Mouse (Mus musculus) kidney, embryonic 15.5 days (tissue): ENCODE measurements around the gene Tbc1d4. TPM values are rescaled to one million over a fixed set of nuclear protein-coding genes. Genes with fewer than 3 reads are reported as not detected.
A peak's percentile ranks its signal among the peaks of the same experiment; 100 is the strongest.

ENCODE experiments used
- ATAC-seq: fragments of 200-750 bp; cut with Nextera tagmentation; replicated peaks from 2 replicates; pipeline ENCODE4 v1.8.0; 2017; ENCODE audit warnings: moderate TSS enrichment; ENCODE audit not compliant: low FRiP score
- H3K27ac ChIP-seq: fragments of 300-500 bp; sonication (generic); 2 replicates; pipeline ENCODE4 v1.5.1; 2015; ENCODE audit warnings: mild to moderate bottlenecking, inconsistent platforms
- H3K27me3 ChIP-seq: fragments of 300-500 bp; sonication (generic); 2 replicates; pipeline ENCODE4 v1.6.1; 2015; ENCODE audit warnings: inconsistent platforms
- H3K36me3 ChIP-seq: fragments of 300-500 bp; sonication (generic); 2 replicates; pipeline ENCODE4 v1.6.1; 2015; ENCODE audit warnings: inconsistent platforms
- H3K4me1 ChIP-seq: fragments of 300-500 bp; sonication (generic); 2 replicates; pipeline ENCODE4 v1.6.1; 2015; ENCODE audit warnings: inconsistent platforms
- H3K4me2 ChIP-seq: fragments of 300-500 bp; sonication (generic); 2 replicates; pipeline ENCODE4 v1.6.1; 2015; ENCODE audit warnings: moderate library complexity, mild to moderate bottlenecking, inconsistent platforms
- H3K4me3 ChIP-seq: fragments of 300-500 bp; sonication (generic); replicated peaks from 2 replicates; pipeline ENCODE4 v1.5.1; 2015; ENCODE audit warnings: mild to moderate bottlenecking, inconsistent platforms
- H3K9ac ChIP-seq: fragments of 300-500 bp; sonication (generic); 2 replicates; pipeline ENCODE4 v1.6.1; 2015; ENCODE audit warnings: mild to moderate bottlenecking, inconsistent platforms
- H3K9me3 ChIP-seq: fragments of 300-500 bp; sonication (generic); replicated peaks from 2 replicates; pipeline ENCODE4 v1.6.1; 2016; ENCODE audit warnings: inconsistent platforms
- WGBS: fragments of 180-500 bp; shearing (Covaris S2); methylation state at CpG from one replicate; pipeline ENCODE4 v1.1.7; 2015; ENCODE audit warnings: mixed read lengths; 5-methylcytosine and 5-hydroxymethylcytosine counted together
- polyA plus RNA-seq: library from polyadenylated mRNA; unstranded; fragments of >200 nt; fragmentation: Nextera tagmentation; extraction: Ambion mirVana; gene quantifications from 2 replicates; pipeline ENCODE4 v1.2.1, GENCODE M21; 2015

The Tbc1d4 gene
- polyA plus RNA-seq, 1 experiment from 2014 or later: 20.1 TPM

- ATAC-seq: no peak
These were observed 127.8 kb downstream of the Tbc1d4 start for GRCm38 (mm10) chr14:101481165-101481564.

DNA sequence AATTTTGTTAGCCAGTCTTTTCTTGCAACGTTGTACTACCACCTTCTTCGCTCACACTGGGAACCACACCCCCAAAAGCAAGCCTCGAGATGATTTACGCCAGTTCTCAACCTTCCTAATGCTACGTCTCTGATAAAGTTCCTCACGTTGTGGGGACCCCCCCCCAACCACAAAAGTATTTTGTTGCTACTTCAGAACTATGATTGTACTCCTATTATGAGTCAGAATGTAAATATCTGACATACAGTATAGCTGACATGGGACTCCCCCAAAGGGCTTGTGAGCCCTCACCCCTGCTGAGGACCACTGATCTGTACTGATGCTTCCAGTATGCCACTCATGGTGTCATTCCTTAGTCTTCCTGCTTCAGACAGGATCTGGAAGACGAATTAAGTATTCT is 128.4 kb downstream of the Tbc1d4 start:
- Histone ChIP-seq H3K4me3 (no peak overlapping the region), H3K4me2 (no peak overlapping the region), H3K27ac (no peak overlapping the region), H3K9ac (no peak overlapping the region), H3K36me3 (peaks cover 12% of the 10 kb centered on the region), H3K27me3 (no peaks in the 10 kb centered on the region), H3K4me1 (peaks cover 14% of the 10 kb centered on the region), H3K9me3 (no peaks in the 10 kb centered on the region)
- WGBS: 86% methylated on average over 7 of the region's 7 CpGs
- ATAC-seq: no peak

More at GRCm38 (mm10) chr14:101481165-101481564, 127.8 kb downstream of the Tbc1d4 start:
- H3K27me3 ChIP-seq: no peaks in the 10 kb centered on the region
- WGBS: 82% methylated on average over 7 of the region's 7 CpGs
- no peak overlapping the region for H3K4me2 ChIP-seq
- peaks cover 14% of the 10 kb centered on the region for H3K4me1 ChIP-seq
- H3K4me3 ChIP-seq: no peak overlapping the region
- no peaks in the 10 kb centered on the region for H3K9me3 ChIP-seq
- peaks cover 12% of the 10 kb centered on the region for H3K36me3 ChIP-seq
- no peak overlapping the region for H3K9ac ChIP-seq
- no peak overlapping the region for H3K27ac ChIP-seq

DNA sequence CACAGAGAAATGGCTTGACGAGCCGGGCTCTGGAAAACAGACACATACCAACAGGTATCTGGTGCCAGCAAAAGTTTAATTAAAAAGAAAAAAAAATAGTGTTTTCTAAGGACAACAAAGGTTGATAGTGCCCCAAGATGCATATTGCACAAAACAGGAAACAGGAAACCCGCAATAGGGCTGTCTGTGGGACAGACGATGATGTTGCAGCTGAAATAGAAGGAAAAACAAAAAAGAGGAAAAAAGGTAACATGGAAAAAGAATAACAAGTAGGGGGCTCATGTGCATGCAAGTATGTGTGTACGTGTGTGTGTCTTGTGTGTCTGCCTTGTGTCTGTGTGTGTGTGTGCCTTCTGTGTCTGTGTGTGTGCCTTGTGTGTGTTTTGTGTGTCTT is 131.2 kb downstream of the Tbc1d4 start:
- Histone ChIP-seq H3K27me3 (no peaks in the 10 kb centered on the region), H3K9me3 (no peaks in the 10 kb centered on the region), H3K4me1 (peaks cover 14% of the 10 kb centered on the region), H3K4me2 (peak overlapping the region; percentile 24; the same call in 1 of the 2 replicates), H3K36me3 (peaks cover 13% of the 10 kb centered on the region), H3K27ac (0 out of 2 replicates have a peak overlapping the region, but pooled peaks have one; percentile 65), H3K9ac (no peak overlapping the region), H3K4me3 (no peak overlapping the region)
- ATAC-seq: no peak; the same call in 1 of the 2 replicates
- WGBS: 40% methylated on average over 5 of the region's 5 CpGs

- Histone ChIP-seq H3K27me3 (no peaks in the 10 kb centered on the region), H3K27ac (peak overlapping the region; percentile 65), H3K4me1 (peaks cover 14% of the 10 kb centered on the region), H3K4me2 (peak overlapping the region; percentile 24), H3K9ac (no peak overlapping the region), H3K4me3 (no peak overlapping the region), H3K9me3 (no peaks in the 10 kb centered on the region), H3K36me3 (peaks cover 13% of the 10 kb centered on the region)
- 38% methylated on average over 20 of the region's 20 CpGs for WGBS
- ATAC-seq: peak; percentile 71
These were observed 131.7 kb downstream of the Tbc1d4 start for GRCm38 (mm10) chr14:101477081-101477826.

DNA sequence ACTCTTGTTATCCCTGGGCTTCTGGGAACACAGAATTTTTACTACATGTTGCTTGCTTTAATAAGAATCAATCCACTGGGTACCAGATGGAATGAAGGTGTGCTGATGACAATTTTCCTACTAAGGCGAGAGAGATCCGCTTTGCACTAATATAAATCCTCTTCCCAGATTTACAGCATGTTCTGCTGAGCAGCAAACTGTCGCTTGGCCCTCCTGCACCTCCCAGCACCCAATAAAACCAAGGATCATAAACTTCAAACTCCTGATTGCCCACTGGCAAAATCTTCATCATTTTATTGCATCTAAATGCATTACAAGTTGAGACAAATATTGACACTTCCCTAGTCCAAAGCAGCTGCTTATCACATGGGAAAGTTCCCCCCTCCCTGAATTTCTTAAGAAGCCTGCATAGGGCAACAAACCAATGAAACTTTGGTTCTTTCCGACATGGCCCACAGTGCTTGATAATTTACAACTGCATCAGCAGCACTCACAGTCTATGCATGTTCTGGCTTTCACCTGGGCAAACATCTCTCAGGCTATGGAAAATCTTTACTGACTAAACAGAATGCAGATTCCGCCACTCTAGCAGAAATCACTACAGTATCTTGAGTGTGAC is 139.4 kb downstream of the Tbc1d4 start:
- Histone ChIP-seq H3K9me3 (no peaks in the 10 kb centered on the region), H3K9ac (no peak overlapping the region), H3K4me3 (no peak overlapping the region), H3K4me2 (no peak overlapping the region), H3K27ac (no peak overlapping the region), H3K4me1 (no peaks in the 10 kb centered on the region), H3K36me3 (no peaks in the 10 kb centered on the region; the same call in 1 of the 2 replicates), H3K27me3 (no peaks in the 10 kb centered on the region)
- ATAC-seq: no peak
- 47% methylated on average over 5 of the region's 5 CpGs for WGBS

GRCm38 (mm10) chr14:101468143-101468542 is 140.8 kb downstream of the Tbc1d4 start:
- H3K4me2 ChIP-seq: no peak overlapping the region
- no peak overlapping the region for H3K27ac ChIP-seq
- H3K9me3 ChIP-seq: no peaks in the 10 kb centered on the region
- 91% methylated on average over 4 of the region's 4 CpGs for WGBS
- H3K27me3 ChIP-seq: no peaks in the 10 kb centered on the region
- no peak overlapping the region for H3K9ac ChIP-seq
- no peak overlapping the region for H3K4me3 ChIP-seq
- 0 out of 2 replicates have a peak, but pooled peaks cover 2% of the 10 kb centered on the region for H3K36me3 ChIP-seq
- no peak for ATAC-seq
- no peaks in the 10 kb centered on the region for H3K4me1 ChIP-seq

DNA sequence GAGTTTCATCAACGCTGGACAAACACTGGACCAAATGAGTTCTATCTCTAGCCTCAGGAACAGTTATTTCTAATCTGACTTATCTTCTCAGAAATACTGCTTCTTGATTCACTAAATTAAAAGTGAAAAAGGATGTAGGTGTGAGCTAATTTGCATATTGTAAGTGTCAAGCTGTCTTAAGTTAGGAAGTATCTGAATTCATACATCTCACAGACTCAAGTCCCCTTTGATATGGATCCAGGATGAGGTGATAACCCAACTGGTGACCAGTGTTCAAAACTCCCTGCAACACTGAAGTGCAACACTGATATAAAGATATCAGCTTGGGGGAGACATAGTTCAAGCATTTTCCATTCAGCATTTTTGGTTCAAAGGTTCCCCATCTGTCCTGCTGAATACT is 141.5 kb downstream of the Tbc1d4 start:
- WGBS: 96% methylated on average over 1 of the region's 1 CpGs
- Histone ChIP-seq H3K4me3 (no peak overlapping the region), H3K4me2 (no peak overlapping the region), H3K9ac (no peak overlapping the region), H3K27ac (no peak overlapping the region), H3K27me3 (no peaks in the 10 kb centered on the region), H3K9me3 (no peaks in the 10 kb centered on the region), H3K4me1 (no peaks in the 10 kb centered on the region), H3K36me3 (0 out of 2 replicates have a peak, but pooled peaks cover 7% of the 10 kb centered on the region)
- ATAC-seq: no peak

DNA sequence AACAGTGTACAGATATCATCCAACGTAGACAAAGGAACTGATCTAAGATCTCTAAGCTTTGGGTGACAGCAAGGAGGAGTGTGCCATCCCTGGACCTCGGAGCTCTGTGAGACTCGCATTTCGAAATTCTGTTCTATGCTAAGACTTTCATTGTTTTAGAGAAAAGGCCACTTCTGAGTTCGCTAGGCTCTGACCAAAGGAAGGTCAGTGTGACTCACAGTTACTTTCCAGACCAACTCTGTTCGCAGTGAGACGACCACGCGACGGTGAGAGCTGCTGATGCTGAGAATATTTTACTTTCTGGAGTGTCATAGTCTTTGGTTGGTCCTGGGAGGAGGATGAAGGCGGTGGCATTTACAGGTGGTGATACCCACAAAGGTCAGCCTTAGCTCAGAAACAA is 142.5 kb downstream of the Tbc1d4 start:
- Histone ChIP-seq H3K4me3 (no peak overlapping the region), H3K4me1 (no peaks in the 10 kb centered on the region), H3K36me3 (0 out of 2 replicates have a peak, but pooled peaks cover 7% of the 10 kb centered on the region), H3K27me3 (no peaks in the 10 kb centered on the region), H3K4me2 (no peak overlapping the region), H3K9ac (no peak overlapping the region), H3K9me3 (no peaks in the 10 kb centered on the region), H3K27ac (no peak overlapping the region)
- no peak for ATAC-seq
- WGBS: 91% methylated on average over 11 of the region's 11 CpGs

DNA sequence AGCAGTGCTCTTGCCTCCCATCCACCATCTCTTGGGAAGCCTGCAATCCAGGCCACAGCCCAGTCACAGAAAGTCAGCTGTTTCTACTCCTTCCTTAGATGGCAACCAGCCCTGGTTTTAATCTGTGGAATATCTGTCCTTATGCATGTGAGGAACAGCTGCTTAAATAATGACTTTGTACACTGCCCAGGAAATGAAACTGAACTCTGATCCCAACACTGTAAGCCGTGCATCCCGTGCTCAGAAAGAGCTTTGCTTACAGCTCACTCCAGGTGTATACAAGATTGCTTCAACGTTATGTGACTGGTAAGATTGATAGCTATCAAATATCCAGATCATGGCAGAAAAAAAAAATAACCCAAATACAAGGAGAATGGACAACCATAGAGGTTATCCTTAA is 143.1 kb downstream of the Tbc1d4 start:
- Histone ChIP-seq H3K4me3 (no peak overlapping the region), H3K4me2 (no peak overlapping the region), H3K9me3 (no peaks in the 10 kb centered on the region), H3K4me1 (no peaks in the 10 kb centered on the region), H3K9ac (no peak overlapping the region), H3K36me3 (0 out of 2 replicates have a peak, but pooled peaks cover 7% of the 10 kb centered on the region), H3K27ac (no peak overlapping the region), H3K27me3 (no peaks in the 10 kb centered on the region)
- ATAC-seq: no peak
- WGBS: 64% methylated on average over 3 of the region's 3 CpGs

GRCm38 (mm10) chr14:101460768-101461167 is 148.2 kb downstream of the Tbc1d4 start:
- H3K27ac ChIP-seq: no peak overlapping the region
- no peak overlapping the region for H3K4me2 ChIP-seq
- no peaks in the 10 kb centered on the region for H3K27me3 ChIP-seq
- peak; percentile 46 for ATAC-seq
- H3K9me3 ChIP-seq: no peaks in the 10 kb centered on the region
- no peak overlapping the region for H3K4me3 ChIP-seq
- H3K36me3 ChIP-seq: peaks cover 17% of the 10 kb centered on the region; the same call in 1 of the 2 replicates
- 24% methylated on average over 6 of the region's 6 CpGs for WGBS
- no peak overlapping the region for H3K9ac ChIP-seq
- H3K4me1 ChIP-seq: no peaks in the 10 kb centered on the region

DNA sequence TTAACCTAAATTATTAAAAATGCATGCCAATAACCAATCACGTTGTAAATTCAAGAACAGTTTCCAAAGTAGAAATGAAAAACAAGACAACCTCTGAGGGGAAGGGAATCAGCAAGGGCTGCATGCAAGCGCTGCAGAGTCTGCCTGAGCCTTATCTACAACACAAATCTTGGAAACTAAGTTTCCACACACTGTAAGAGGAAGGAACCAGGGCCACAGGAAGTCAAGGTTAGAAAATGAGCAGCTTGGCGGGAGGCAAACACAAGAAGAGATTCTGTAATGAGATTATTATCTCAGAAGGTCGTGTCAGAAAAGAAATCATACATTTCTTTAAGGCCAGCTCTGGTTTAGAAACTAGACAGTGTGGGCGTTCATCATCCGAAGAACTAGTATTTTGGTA is 156.1 kb downstream of the Tbc1d4 start:
- H3K9ac ChIP-seq: no peak overlapping the region
- H3K9me3 ChIP-seq: no peaks in the 10 kb centered on the region
- no peaks in the 10 kb centered on the region for H3K4me1 ChIP-seq
- H3K36me3 ChIP-seq: peaks cover 16% of the 10 kb centered on the region
- H3K4me3 ChIP-seq: no peak overlapping the region
- H3K27me3 ChIP-seq: no peaks in the 10 kb centered on the region
- H3K27ac ChIP-seq: no peak overlapping the region
- no peak for ATAC-seq
- 56% methylated on average over 6 of the region's 6 CpGs for WGBS
- no peak overlapping the region for H3K4me2 ChIP-seq

DNA sequence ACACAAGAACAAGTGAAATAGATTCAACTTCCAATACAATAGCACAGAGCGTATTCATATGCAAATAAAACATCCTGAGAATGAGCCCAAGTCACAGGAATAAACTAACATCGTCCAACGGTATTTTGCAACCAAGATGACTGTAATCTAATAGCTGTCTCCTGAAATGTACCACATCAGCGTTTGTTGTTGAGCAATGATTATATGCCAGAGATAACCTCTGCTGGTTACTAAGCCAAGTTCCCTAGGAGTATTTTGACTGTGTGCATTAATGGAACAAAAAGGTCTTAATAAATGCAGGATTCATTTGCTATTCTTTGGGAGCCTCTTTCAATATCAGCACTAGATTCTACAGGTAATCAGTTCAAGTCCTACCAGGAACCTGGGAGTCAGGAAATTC is 161.1 kb downstream of the Tbc1d4 start:
- WGBS: 90% methylated on average over 4 of the region's 4 CpGs
- peaks cover 24% of the 10 kb centered on the region for H3K36me3 ChIP-seq
- H3K4me2 ChIP-seq: no peak overlapping the region
- no peak for ATAC-seq
- no peaks in the 10 kb centered on the region for H3K9me3 ChIP-seq
- H3K9ac ChIP-seq: no peak overlapping the region
- no peaks in the 10 kb centered on the region for H3K27me3 ChIP-seq
- no peaks in the 10 kb centered on the region for H3K4me1 ChIP-seq
- no peak overlapping the region for H3K4me3 ChIP-seq
- H3K27ac ChIP-seq: no peak overlapping the region
